Mouse (Mus musculus) forebrain, embryonic 14.5 days (tissue): ENCODE data around the gene Prdm2. TPM values are rescaled to one million over a fixed set of nuclear protein-coding genes. Genes with fewer than 3 reads are reported as not detected.
A peak's percentile ranks its signal among the peaks of the same experiment; 100 is the strongest.

ENCODE experiments used
- ATAC-seq: fragments of 200-750 bp; cut with Nextera tagmentation; 2 replicates; pipeline ENCODE4 v1.8.0; 2017; ENCODE audit warnings: mild to moderate bottlenecking, moderate library complexity
- DNase-seq: peaks from one replicate; pipeline ENCODE4 v3.0.0-alpha.2; 2015; ENCODE audit warnings: low spot score
- H3K27ac ChIP-seq: fragments of 300-500 bp; sonication (generic); 2 replicates; pipeline ENCODE4 v1.5.1; 2014; ENCODE audit warnings: low read depth, mild to moderate bottlenecking, control low read depth, low read length, moderate library complexity
- H3K27me3 ChIP-seq: fragments of 300-500 bp; sonication (generic); replicated peaks from 2 replicates; pipeline ENCODE4 v1.6.1; 2014; ENCODE audit warnings: low read length, control low read depth, mixed read lengths; ENCODE audit not compliant: control insufficient read depth, insufficient read depth
- H3K36me3 ChIP-seq: fragments of 300-500 bp; sonication (generic); 2 replicates; pipeline ENCODE4 v1.6.1; 2014; ENCODE audit warnings: low read length, control low read depth; ENCODE audit not compliant: control insufficient read depth, insufficient read depth
- H3K4me1 ChIP-seq: fragments of 300-500 bp; sonication (generic); 2 replicates; pipeline ENCODE4 v1.6.1; 2014; ENCODE audit warnings: antibody characterized with exemption, low read length, control low read depth; ENCODE audit not compliant: control insufficient read depth, insufficient read depth
- H3K4me2 ChIP-seq: fragments of 300-500 bp; sonication (generic); 2 replicates; pipeline ENCODE4 v1.6.1; 2014; ENCODE audit warnings: mild to moderate bottlenecking, control low read depth, low read length
- H3K4me3 ChIP-seq: fragments of 300-500 bp; sonication (generic); 2 replicates; pipeline ENCODE4 v1.5.1; 2014; ENCODE audit warnings: low read depth, low read length, control low read depth
- H3K9ac ChIP-seq: fragments of 300-500 bp; sonication (generic); 2 replicates; pipeline ENCODE4 v1.6.1; 2014; ENCODE audit warnings: mild to moderate bottlenecking, low read length, control low read depth, moderate library complexity
- H3K9me3 ChIP-seq: fragments of 300-500 bp; sonication (generic); replicated peaks from 2 replicates; pipeline ENCODE4 v1.6.1; 2016; ENCODE audit warnings: low read length, control low read depth, mixed read lengths; ENCODE audit not compliant: control insufficient read depth
- WGBS: fragments of 180-500 bp; shearing (Covaris S2); extraction: QIAGEN DNeasy Blood & Tissue Kit; methylation state at CpG from one replicate; pipeline ENCODE4 v1.1.7; 2014; 5-methylcytosine and 5-hydroxymethylcytosine counted together
- polyA plus RNA-seq: library from polyadenylated mRNA; unstranded; fragments of >200 nt; fragmentation: Nextera tagmentation; extraction: Ambion mirVana; gene quantifications from 2 replicates; pipeline ENCODE4 v1.2.1, GENCODE M21; 2014

Gene Prdm2
- polyA plus RNA-seq, 1 experiment from 2014 or later: 13.1 TPM

GRCm38 (mm10) chr4:143239615-143240201 is 26.9 kb upstream of the Prdm2 start:
- DNase-seq (no peak), ATAC-seq (no peak)
- 94% methylated on average over 9 of the region's 9 CpGs for WGBS
- Histone ChIP-seq H3K4me1 (no peaks in the 10 kb centered on the region), H3K36me3 (no peaks in the 10 kb centered on the region), H3K27ac (no peak overlapping the region), H3K9ac (no peak overlapping the region), H3K4me2 (no peak overlapping the region), H3K9me3 (no peaks in the 10 kb centered on the region; the same call in 1 of the 2 replicates), H3K27me3 (no peaks in the 10 kb centered on the region), H3K4me3 (no peak overlapping the region)

- H3K9me3 ChIP-seq: no peaks in the 10 kb centered on the region; the same call in 1 of the 2 replicates
- no peak overlapping the region for H3K4me2 ChIP-seq
- ATAC-seq: no peak
- no peak overlapping the region for H3K9ac ChIP-seq
- no peak overlapping the region for H3K4me3 ChIP-seq
- no peaks in the 10 kb centered on the region for H3K4me1 ChIP-seq
- 97% methylated on average over 5 of the region's 5 CpGs for WGBS
- H3K27me3 ChIP-seq: no peaks in the 10 kb centered on the region
- DNase-seq: no peak
- no peaks in the 10 kb centered on the region for H3K36me3 ChIP-seq
- H3K27ac ChIP-seq: no peak overlapping the region
Measured at GRCm38 (mm10) chr4:143239117-143239516, 26.3 kb upstream of the Prdm2 start.

GRCm38 (mm10) chr4:143238241-143239031 is 25.6 kb upstream of the Prdm2 start:
- Histone ChIP-seq H3K9ac (no peak overlapping the region; the same call in 1 of the 2 replicates), H3K4me3 (no peak overlapping the region), H3K4me1 (no peaks in the 10 kb centered on the region), H3K9me3 (no peaks in the 10 kb centered on the region; the same call in 1 of the 2 replicates), H3K4me2 (no peak overlapping the region), H3K27me3 (no peaks in the 10 kb centered on the region), H3K36me3 (no peaks in the 10 kb centered on the region), H3K27ac (no peak overlapping the region)
- 20% methylated on average over 23 of the region's 23 CpGs for WGBS
- DNase-seq (peak; percentile 68), ATAC-seq (no peak)

- WGBS: 93% methylated on average over 10 of the region's 10 CpGs
- Histone ChIP-seq H3K27me3 (no peaks in the 10 kb centered on the region), H3K4me1 (no peaks in the 10 kb centered on the region), H3K27ac (no peak overlapping the region), H3K4me3 (no peak overlapping the region), H3K36me3 (no peaks in the 10 kb centered on the region), H3K9me3 (no peaks in the 10 kb centered on the region; the same call in 1 of the 2 replicates), H3K9ac (no peak overlapping the region), H3K4me2 (no peak overlapping the region)
- DNase-seq (no peak), ATAC-seq (no peak; the same call in 1 of the 2 replicates)
Measured at GRCm38 (mm10) chr4:143231790-143232422, 19.1 kb upstream of the Prdm2 start.

GRCm38 (mm10) chr4:143231110-143231509 is 18.3 kb upstream of the Prdm2 start:
- DNase-seq (no peak), ATAC-seq (no peak)
- H3K4me1 ChIP-seq: no peaks in the 10 kb centered on the region
- H3K9ac ChIP-seq: no peak overlapping the region
- H3K9me3 ChIP-seq: no peaks in the 10 kb centered on the region; the same call in 1 of the 2 replicates
- no peak overlapping the region for H3K4me3 ChIP-seq
- WGBS: 77% methylated on average over 3 of the region's 3 CpGs
- no peak overlapping the region for H3K4me2 ChIP-seq
- H3K27me3 ChIP-seq: no peaks in the 10 kb centered on the region
- H3K36me3 ChIP-seq: no peaks in the 10 kb centered on the region
- H3K27ac ChIP-seq: no peak overlapping the region

DNA sequence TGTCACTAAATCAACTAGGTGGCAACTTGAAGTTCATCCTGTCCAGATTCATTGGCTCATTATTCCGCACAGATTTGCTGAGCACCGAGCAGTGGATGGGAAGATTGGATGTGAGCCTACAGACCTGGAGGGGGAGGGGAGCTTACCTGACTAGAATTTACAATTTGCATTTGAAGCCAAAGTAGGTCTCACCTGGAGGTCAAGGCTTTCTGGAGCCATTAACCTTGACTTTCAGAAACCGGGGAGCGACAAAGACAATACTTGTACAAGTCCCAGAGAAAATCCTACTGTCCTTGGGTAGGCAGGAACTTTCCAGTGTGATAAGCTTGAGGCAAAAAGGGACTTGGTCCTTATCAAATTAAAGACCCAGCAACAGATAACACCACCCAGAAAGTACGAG is 15.2 kb upstream of the Prdm2 start:
- H3K27me3 ChIP-seq: no peaks in the 10 kb centered on the region
- 78% methylated on average over 5 of the region's 5 CpGs for WGBS
- H3K27ac ChIP-seq: no peak overlapping the region
- H3K9ac ChIP-seq: no peak overlapping the region
- ATAC-seq: no peak
- H3K9me3 ChIP-seq: no peaks in the 10 kb centered on the region
- H3K4me1 ChIP-seq: no peaks in the 10 kb centered on the region
- H3K4me2 ChIP-seq: no peak overlapping the region
- H3K4me3 ChIP-seq: no peak overlapping the region
- DNase-seq: no peak
- H3K36me3 ChIP-seq: no peaks in the 10 kb centered on the region

GRCm38 (mm10) chr4:143225886-143226285 is 13.1 kb upstream of the Prdm2 start:
- no peak overlapping the region for H3K4me3 ChIP-seq
- WGBS: 52% methylated on average over 9 of the region's 9 CpGs
- H3K4me1 ChIP-seq: no peaks in the 10 kb centered on the region
- no peaks in the 10 kb centered on the region for H3K9me3 ChIP-seq
- H3K9ac ChIP-seq: no peak overlapping the region
- DNase-seq: peak; percentile 11
- H3K36me3 ChIP-seq: no peaks in the 10 kb centered on the region
- no peak for ATAC-seq
- no peak overlapping the region for H3K4me2 ChIP-seq
- no peak overlapping the region for H3K27ac ChIP-seq
- no peaks in the 10 kb centered on the region for H3K27me3 ChIP-seq

DNA sequence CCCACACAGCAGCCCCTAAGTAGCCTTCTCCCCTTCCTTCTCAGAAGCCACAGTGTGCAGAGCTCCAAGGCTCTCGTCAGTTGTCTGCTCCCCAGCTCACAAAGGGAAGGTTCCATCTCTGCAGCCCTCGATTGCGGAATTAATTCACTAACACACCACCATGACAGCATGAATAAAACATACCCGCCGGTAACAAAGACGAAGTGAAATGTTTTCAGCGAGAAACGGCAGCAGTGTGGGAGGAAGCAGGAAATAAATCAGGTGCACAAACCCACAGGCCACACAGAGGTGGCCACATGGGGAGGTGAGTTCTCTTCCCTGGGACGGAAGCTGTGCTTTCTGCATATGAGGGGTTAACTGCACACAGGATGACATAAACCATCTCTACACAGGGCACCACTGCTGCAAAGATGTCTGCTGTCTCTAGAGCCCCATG is 6.5 kb upstream of the Prdm2 start:
- Histone ChIP-seq H3K4me3 (no peak overlapping the region), H3K4me2 (peak overlapping the region; percentile 34; the same call in 1 of the 2 replicates), H3K27ac (peak overlapping the region; percentile 16), H3K4me1 (no peaks in the 10 kb centered on the region), H3K36me3 (no peaks in the 10 kb centered on the region), H3K9ac (peak overlapping the region; percentile 48), H3K27me3 (no peaks in the 10 kb centered on the region), H3K9me3 (no peaks in the 10 kb centered on the region)
- peak; percentile 43 for DNase-seq
- WGBS: 16% methylated on average over 9 of the region's 9 CpGs
- ATAC-seq: peak; percentile 72
